Mouse (Mus musculus): ENCODE results near the gene Tnfrsf17. TPM values are rescaled to one million over a fixed set of nuclear protein-coding genes. Genes with fewer than 3 reads are reported as not detected.
A peak's percentile ranks its signal among the peaks of the same experiment; 100 is the strongest.
"Not testable (repeated sequence)": the region's sequence is repeated elsewhere in the genome, so short reads cannot be mapped to it uniquely, and the experiment has no call there.

The Tnfrsf17 gene
- not detected for total RNA-seq (2021)

DNA sequence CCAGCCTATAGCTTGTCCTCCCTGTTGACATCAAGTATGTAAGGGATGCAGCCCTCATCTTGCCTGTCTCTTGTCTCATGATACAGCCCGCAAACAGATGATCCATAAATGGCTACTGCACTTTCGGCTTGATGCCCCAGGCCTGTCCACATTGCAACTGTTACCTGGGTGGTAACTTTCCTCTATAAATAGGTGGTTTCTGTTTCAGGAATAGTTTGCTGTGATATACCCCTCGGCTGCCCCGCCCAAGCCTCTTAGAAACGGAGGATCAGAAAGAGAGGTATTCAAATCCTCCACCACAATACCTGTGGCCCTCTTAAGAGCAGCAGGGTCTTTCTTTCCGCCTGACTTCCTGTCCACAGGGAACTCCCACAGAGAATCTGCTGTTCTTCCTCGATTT lies at the start of gene Tnfrsf17:
Tnfrsf17 (plus strand) TSS at position 301 of the 400 bp plus-strand sequence.
- no peak for DNase-seq

DNA sequence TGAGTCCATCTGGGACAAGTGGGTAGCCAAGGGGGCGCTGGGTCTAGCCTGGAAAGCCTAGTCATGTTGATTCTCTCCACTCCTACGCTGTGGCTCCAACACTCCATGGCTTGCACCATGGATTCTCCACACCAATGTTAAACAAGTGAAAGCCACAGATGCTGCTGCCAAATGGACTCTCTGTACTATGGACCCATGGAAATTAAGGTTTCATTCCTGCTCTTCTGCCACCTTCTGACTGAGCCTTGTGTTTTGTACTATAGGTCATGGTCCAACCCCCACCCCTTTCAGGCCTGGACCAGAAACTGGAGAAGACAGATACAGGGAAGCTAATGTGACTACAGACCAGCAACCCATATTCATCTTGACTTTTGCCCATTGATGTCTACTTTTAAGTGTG lies 47.1 kb upstream of the Tnfrsf17 start:
- no peak for DNase-seq
- intact Hi-C loops (cut with DNase I) = no loop called here

More for the DNA sequence above, at the start of gene Tnfrsf17:
- intact Hi-C loops (cut with DNase I) = no loop called here

DNA sequence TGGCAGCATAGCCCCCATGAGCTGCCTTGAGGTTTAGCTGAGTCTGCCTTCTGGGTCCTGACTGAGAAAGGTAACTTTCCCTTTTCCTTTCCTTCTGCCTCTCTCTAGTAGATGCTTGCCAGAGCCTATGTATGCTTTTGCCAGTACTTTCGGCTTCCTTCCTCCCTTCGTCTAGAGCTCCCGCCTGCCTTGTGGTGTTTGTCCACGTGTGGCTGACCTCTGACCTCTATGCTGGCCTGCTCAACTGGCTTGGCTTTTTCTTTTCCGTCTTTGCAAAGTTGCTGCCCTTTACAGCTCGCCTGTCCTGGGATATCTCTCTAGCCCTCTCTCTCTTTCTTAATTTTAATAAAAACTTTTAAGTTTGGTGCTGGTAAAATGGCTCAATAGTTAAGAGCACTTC lies 43.8 kb upstream of the Tnfrsf17 start:
- intact Hi-C loops (cut with DNase I) = no loop called here
- no peak for DNase-seq

DNA sequence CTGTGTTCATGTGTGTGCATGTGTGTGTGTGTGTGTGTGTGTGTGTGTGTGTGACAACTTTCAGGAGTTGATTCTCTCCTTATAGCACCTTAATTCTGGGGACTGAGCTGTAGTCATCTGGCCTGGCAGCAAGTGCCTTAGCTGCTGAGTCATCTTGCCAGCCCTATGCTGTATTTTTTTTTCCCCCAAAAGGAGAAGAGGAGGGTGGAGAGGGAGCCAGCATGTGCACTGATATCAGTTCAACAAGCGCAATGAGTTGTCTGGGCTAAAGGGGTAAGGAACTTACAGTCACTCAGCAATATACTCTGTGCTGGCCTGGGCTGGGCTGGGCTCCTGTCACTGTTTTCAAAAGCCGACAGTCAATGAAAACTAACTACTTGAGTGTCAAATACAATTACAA lies 43.0 kb upstream of the Tnfrsf17 start:
- DNase-seq = no peak
- intact Hi-C loops (cut with DNase I) = no loop called here

DNA sequence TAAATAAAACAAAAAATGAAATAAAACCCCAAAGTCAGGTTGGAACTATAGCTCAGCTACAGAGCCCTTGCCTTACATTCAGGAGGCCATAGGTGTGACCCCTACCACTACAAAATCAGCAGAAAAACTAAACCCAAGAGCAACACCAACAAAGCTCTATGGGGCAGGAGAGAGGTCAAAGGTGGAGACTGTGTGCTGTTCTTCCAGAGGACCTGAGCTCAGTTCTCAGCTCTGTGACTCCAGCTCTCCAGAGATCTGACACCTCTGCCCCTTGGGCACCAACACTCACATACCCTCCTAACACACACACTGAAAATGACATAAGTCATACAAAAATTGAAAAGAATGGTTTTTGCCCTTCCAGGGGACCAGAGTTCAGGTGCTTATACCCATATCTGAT lies 42.5 kb upstream of the Tnfrsf17 start:
- intact Hi-C loops (cut with DNase I) = no loop called here
- no peak for DNase-seq

DNA sequence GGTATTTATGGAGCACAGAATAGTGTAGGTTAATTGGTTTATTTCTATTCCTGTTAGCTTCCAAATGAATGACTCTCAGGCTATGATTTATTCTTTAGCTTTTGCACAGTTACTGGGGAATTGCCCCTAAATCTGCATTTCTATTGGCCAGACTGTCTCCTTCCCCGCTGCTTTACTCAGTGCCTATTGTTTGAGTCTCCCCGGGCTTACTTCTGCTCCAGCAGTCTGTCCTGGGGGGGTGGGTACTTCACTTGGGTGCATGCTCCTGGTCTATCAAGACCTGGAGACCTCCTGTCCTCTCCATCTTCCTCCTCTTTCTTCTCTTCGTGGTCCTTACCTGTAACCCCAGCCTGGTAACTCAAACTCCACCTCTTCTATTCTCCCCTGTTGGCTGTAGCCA lies 36.7 kb upstream of the Tnfrsf17 start:
- intact Hi-C loops (cut with DNase I) = no loop called here
- no peak for DNase-seq

DNA sequence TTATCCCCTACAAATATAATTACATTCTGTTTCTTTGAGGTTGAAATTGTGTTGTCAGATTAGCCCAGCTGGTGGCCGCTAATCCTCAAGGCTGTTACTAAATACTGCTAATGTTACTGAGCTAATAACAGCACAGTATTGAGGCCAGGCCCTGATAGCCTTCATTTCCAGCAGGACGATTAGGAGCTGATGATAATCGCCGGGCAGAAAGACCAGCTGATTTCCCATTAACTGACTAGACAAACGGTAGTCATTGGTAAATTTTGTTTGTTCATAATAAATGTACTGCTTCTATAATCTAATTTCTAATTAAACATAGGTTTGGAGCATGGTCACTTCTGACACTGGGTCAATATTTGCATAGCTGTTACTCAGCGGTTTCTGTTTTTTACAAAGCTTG lies 34.8 kb upstream of the Tnfrsf17 start:
- intact Hi-C loops (cut with DNase I) = no loop called here
- DNase-seq = no peak

DNA sequence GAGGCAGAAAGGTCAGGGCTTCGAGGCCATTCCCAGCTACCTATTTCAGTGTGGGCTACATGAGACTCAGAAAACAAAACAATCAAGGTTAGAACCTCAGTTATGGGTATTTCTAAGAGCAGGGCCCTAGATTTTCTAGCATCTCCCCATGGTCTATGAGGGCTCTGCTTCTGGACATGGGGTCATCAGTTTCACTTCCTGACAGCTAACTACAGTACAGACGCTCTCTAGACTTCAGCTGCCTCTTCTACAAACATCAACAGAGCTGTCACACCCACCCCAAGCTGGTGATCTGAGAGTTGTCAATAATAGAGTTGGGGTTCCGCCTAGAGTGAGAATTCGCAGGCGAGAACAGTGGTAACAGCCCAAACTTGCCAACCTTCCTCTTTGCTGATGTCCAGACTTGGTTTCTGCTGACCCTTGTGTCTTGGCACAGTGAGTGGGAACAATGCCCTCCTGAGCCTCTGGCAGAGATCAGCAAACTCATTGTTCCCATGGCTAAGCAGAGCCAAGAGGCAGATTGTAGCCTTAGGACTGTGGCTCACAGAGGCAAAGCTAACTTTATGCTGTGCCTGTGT lies 30.9 kb upstream of the Tnfrsf17 start:
- intact Hi-C loops (cut with DNase I) = no loop called here
- DNase-seq = peak; percentile 2

DNA sequence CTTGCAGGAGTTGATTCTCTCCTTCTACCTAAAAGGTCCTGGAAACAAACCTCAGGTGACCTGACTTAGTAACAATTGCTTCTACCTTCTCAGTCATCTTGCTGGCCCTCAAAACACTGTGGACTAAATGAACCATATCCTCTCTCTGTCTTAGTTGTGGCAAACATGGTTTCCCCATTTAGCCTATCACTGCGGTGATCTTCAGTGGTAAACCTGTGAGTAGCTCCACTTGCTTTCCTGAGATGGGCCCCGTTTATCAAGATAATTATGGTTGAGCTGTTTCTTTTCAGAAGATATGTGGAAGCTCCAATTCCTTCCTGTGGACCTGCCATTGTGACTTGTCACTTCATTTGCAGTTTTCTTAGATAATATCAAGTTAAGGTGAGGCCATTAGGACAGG lies 28.7 kb upstream of the Tnfrsf17 start:
- no peak for DNase-seq
- intact Hi-C loops (cut with DNase I) = no loop called here

DNA sequence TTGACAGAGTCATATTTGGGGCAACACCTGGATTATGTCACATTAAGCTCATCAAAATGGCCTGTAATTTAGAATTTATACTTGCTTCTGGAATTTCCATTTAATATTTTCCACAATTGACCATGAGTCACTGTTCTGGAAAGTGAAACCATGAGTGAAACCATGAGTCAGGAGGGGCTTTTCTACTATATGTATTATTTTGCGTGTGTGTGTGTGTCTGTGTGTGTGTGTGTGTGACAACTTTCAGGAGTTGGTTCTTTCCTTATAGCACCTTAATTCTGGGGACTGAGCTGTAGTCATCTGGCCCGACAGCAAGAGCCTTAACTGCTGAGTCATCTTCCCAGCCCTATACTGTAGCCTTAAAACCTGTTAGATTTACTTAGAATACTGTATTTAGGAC lies 27.7 kb upstream of the Tnfrsf17 start:
- DNase-seq = no peak
- intact Hi-C loops (cut with DNase I) = no loop called here

DNA sequence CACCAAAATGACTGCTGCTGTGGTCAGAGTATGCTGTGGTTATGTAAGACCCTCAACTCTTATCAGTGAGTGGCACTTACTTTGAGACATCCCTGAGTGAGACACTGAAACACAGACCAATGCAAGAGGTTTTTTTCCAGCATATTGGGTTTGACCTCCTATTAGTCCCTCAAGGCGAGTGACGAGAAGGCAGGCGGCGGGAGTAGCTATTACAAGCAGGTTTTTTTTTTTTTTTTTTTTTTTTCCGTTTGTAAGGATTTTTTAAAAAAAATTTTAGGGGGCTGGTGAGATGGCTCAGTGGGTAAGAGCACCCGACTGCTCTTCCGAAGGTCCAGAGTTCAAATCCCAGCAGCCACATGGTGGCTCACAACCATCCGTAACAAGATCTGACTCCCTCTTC lies 24.7 kb upstream of the Tnfrsf17 start:
- DNase-seq; intact Hi-C loops (cut with DNase I): not testable (repeated sequence)

DNA sequence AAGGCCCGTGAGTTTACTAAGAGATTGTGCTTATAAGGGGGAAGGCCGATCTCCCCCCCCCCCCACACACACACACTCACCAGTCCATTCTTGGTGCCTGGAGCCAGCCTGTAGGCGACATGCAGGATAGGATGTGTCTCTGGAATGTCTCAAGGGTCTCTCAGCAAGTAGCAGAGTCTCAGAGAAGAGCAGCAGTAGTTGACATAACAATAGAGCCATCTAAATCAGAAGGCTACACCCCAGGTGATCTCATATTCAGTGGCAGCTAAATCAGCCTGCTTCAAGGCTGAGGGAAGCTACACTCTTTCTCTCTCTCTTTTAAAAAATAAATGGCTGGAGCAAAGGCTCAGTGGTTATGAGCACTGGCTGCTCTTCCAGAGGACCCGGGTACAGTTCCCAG lies 18.0 kb upstream of the Tnfrsf17 start:
- intact Hi-C loops (cut with DNase I); DNase-seq: not testable (repeated sequence)

DNA sequence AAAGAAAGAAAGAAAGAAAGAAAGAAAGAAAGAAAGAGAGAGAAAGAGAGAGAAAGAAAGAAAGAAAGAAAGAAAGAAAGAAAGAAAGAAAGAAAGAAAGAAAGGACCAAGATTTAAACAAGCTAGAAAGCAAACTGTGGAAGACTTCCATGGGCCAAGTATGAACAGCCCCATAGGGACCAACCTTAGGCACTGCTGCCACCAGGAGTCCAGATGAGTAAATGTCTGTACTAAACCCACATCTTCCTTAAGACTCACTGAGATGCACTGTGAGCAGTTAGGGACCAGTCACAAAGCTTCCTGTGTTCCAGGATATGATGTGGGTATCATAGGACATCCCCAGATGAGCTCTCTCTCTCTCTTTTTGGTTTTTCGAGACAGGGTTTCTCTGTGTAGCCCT lies 15.9 kb upstream of the Tnfrsf17 start:
- DNase-seq; intact Hi-C loops (cut with DNase I): not testable (repeated sequence)

DNA sequence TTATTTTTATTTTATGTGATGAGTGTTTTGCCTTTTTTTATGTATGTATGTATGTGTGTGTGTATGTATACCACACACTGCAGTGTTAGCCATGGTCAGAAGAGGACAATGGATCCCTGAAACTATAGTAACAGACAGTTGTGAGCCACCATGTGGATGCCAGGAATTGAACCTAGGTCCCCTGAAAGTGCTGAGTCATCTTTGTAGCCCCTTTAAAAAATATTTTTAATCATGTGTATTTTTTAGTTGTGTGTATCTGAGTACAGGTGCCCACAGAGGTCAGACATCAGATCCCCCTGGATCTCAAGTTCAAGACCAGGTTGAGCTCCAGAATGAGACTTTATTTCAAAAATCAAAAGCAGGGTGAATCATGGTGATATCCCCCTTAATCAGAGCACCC lies 9.9 kb upstream of the Tnfrsf17 start:
- DNase-seq = no peak
- intact Hi-C loops (cut with DNase I) = no loop called here

DNA sequence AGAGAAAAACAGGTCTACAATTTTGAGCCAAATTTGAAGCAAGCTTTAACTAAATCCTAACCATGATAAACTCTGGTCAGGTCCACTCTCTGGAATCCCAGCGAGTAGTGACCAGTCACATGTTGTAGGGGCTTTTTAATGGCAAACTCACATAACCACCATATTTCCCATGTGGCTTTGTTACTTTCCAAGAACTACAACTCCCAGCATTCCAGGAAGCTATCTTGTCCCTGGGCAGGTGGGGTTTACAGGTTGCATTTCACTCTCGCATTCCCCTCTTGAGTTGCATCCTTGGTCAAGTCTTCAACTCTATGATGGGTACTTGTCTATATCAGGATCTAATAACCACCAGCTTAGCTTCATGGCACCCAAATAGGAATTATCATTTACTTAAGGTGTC lies 8.1 kb upstream of the Tnfrsf17 start:
- intact Hi-C loops (cut with DNase I) = no loop called here

DNA sequence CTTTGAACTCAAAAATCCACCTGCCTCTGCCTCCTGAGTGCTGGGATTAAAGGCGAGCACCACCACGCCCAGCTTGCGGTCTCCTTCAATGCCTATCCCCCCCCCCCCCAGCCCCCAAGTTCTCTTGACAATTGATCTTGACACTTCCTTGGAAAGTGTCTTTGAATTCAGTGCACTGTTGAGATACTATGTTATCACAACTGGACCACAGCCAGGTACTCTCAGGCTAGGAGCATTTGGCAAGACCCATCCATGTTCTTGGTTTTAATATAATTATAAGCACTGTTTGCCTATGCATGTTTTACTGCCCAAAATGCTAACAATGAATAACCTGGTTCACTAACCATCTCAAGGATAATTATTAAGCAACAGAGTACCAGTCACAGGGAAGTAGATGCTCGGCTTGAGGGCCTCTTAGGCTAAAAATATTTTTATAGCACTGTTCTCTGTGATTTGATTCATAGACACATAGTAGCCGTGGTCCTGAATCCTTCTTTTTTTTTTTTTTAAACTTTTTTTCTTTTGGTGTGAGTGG lies 2.2 kb downstream of the Tnfrsf17 start:
- no peak for DNase-seq
- intact Hi-C loops (cut with DNase I) = no loop called here

More for the DNA sequence above, 8.1 kb upstream of the Tnfrsf17 start:
- no peak for DNase-seq

DNA sequence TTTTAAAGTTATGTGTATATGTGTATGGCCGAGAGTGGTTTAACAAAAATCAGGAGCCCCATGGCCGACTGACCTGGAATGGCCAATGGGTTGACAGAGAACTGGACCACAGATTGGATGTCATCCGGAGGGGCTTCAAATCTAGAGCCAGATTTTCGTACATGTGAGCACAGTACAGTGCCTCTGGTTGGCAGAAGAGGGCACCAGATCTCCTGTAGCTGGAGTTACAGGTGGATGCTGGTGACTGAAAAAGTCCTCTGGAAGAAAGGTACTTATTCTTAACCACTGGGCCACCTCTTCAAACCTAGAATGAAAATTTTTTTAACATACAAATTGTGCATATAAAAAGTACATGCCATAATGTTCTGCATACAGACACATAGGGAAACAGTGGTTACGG lies 3.1 kb downstream of the Tnfrsf17 start:
- no peak for DNase-seq
- intact Hi-C loops (cut with DNase I) = no loop called here

DNA sequence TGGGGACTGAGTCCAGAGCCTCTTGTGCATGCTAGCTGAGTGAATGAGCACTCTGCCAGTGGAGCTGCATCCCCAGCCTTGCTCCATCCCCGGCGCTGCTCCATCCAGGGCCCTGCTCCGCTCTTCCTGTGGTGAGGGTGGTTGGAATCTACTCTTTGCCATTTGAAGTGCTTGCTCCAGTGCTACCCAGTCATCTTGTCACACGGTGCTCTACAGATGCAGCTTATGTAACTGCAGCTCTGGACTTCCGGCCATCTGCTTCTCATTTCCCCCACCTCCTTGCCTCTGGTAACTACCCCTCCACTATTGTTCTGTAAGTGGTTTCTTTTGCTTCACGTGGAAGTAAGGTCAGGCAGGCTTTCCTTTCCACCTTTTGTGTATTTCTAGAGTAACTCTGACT lies 3.7 kb downstream of the Tnfrsf17 start:
- DNase-seq = no peak
- intact Hi-C loops (cut with DNase I) = no loop called here

DNA sequence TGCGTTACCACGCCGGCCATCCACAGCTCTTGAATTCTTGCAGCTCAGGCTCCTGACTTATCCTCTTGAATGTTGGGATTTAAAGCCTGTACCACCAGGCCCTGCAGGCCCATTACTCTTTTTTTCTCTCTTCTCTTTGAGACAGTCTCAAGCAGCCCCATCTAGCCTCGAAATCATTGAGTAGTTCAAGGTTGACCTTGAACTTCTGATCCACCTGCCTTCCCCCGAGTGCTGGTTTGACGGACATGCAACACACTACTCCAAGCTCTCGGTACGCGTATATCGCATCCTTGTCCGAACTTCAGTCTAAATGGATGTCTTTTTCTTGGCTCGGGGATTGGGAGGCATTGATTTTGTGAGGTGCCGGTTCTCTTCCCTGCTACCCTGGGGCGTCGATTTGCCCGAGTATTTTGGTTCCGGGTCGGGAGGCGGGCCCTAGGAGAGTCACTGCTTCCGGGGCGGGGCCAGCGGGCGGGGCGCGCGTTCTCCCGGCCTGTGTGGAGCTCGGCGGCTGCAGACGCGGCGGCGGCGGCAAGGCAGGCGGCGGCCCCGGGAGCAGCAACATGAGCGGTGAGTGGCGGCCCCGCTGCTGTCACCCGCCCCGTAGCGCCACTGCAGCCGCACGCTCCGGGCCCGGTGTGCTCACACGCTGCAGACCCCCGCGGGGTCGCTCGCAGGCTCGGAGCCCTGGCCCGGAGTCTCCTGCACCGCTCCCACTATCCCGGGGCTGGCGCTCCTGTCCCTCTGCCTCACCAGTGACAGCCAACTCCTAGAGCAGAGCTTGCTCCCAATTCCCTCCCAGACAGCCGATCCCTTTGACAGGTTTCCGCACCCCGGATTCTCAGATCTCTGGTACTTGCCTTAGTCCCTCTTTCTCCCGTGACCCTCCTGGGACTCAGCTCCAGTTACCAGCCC lies 9.1 kb downstream of the Tnfrsf17 start, which contains the start of gene Snx29:
Snx29 (plus strand) TSS at position 500 of the 915 bp plus-strand sequence.
- intact Hi-C loops (cut with DNase I) = loop anchor here (2.0 kb wide), 3 partner anchors 68 to 120 kb away; partner anchors contain the start of genes Gspt1 and Rsl1d1
- peak; percentile 99 to 100 for DNase-seq

DNA sequence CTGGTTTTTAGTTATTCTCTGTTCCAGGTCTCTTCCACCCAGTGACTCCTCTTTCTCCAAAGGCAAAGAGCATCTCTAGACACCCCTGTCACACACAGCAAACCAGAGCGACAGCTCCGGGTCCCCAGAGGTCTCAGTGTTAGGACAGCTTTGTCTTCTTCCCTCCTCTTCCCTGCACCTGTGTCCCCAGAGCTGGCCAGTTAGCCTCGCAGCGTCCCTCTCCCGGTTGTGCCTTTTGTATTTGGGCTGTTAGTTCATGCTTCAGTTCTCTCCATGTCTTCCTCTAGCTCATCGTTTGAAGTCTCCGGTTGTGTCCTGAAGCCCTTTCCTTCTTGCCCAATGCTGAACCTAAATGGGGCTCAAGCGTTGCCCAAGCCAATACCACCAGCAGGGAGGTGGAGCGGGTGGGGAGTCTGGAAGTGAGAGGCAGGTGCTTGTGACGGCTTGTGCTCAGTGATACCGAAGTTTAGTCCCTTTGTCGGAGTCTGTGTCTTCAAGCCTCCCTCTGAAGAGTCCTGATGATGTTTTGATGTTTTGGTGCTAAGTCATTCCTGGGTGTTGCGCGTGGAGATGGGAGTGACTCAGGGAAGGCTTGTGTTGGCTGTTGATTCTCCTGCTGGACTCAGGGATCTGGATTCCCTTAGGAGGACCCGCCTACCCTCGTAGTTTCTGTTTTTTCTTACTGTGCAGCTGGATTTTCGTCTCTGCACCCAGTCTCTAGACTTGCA lies 9.9 kb downstream of the Tnfrsf17 start:
- DNase-seq = peak in 1 of 2 experiments; percentile 26
- intact Hi-C loops (cut with DNase I) = loop anchor here (2.0 kb wide), 3 partner anchors 69 to 121 kb away; partner anchors contain the start of genes Gspt1 and Rsl1d1
